10 mouse cellular contexts compared by ENCODE assay signal in the genomic region with DNA sequence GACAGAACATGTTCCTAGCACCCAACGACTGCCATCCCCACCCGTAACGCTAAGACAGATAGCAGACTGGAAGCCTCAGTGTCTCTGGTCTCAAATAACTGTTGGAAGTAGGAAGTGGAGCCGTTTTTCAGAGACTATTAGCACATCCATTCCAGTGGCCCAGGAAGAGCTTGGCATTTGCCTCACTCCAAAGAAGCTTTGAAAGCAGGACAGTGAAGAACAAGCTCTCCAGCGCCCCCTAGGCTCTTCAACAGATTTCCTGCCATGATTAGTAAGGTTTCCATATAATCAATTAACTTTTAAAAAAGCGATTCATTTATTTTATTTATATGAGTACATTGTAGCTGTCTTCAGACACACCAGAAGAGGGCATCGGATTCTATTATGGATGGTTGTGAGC. TPM values are rescaled to one million over a fixed set of nuclear protein-coding genes. Genes with fewer than 3 reads are reported as not detected.
DNase-seq lines count a peak whose midpoint lies in the region; ATAC-seq lines count a peak whose summit lies in the region.
"Had no signal": no experiment of that assay in that cellular context is flagged by ENCODE, and none has a peak within 500 bp of the region (broad histone marks: within the 10 kb centered on the region; RNA-seq: fewer than 3 reads in every experiment).

No protein-coding gene starts in this region.

- H3K27me3 ChIP-seq in neural tube, embryonic 15.5 days (replicated peaks), result no peaks in the 10 kb centered on the region
- H3K27me3 ChIP-seq in forebrain, embryonic 11.5 days (ENCODE audit: control insufficient read depth, insufficient read depth, low read length), result no peaks in the 10 kb centered on the region
- H3K27me3 ChIP-seq: liver, embryonic 15.5 days had no signal

- no peak overlapping the region for H3K27ac ChIP-seq in neural tube, embryonic 15.5 days (replicated peaks)
- H3K27ac ChIP-seq in forebrain, embryonic 11.5 days (ENCODE audit: low read depth, low read length), result no peak overlapping the region
- H3K27ac ChIP-seq: liver, embryonic 15.5 days had no signal

- 45% methylated on average over 7 of the region's 7 CpGs for WGBS in neural tube, embryonic 15.5 days
- WGBS in forebrain, embryonic 11.5 days, result 43% methylated on average over 7 of the region's 7 CpGs

- no peak overlapping the region for H3K9ac ChIP-seq in neural tube, embryonic 15.5 days (replicated peaks)
- H3K9ac ChIP-seq in forebrain, embryonic 11.5 days (ENCODE audit: low read length), result no peak overlapping the region
- H3K9ac ChIP-seq: liver, embryonic 15.5 days had no signal

- H3K36me3 ChIP-seq in neural tube, embryonic 15.5 days, result no peaks in the 10 kb centered on the region
- no peaks in the 10 kb centered on the region for H3K36me3 ChIP-seq in forebrain, embryonic 11.5 days (ENCODE audit: control insufficient read depth, insufficient read depth, low read length)
- H3K36me3 ChIP-seq: liver, embryonic 15.5 days had no signal

- intact Hi-C loops in left cerebral cortex, postnatal 36 days (cut with DNase I), result no loop called here

- no peak for ATAC-seq in neural tube, embryonic 15.5 days (ENCODE audit: low FRiP score)
- ATAC-seq in forebrain, embryonic 11.5 days (replicated peaks; ENCODE audit: low FRiP score), result no peak

- no peak overlapping the region for H3K4me2 ChIP-seq in neural tube, embryonic 15.5 days
- no peak overlapping the region for H3K4me2 ChIP-seq in forebrain, embryonic 11.5 days (ENCODE audit: low read depth, low read length, severe bottlenecking)
- H3K4me2 ChIP-seq: liver, embryonic 15.5 days had no signal

- peak; percentile 13 for DNase-seq in kidney, adult 9 months
- DNase-seq in kidney, postnatal 14 days, result no peak
- peak; percentile 80 for DNase-seq in ES-CJ7 (ENCODE audit: low read depth, low spot score)
- peak; percentile 38 for DNase-seq in adrenal gland, postnatal 10 days
- peak; percentile 34 for DNase-seq in kidney, postnatal 10 days
- DNase-seq in left cerebral cortex, postnatal 36 days (ENCODE audit: low spot score in 2 of 2), result no peak
- no peak for DNase-seq in forebrain, embryonic 11.5 days (ENCODE audit: low spot score)

- H3K4me1 ChIP-seq in neural tube, embryonic 15.5 days, result no peaks in the 10 kb centered on the region
- H3K4me1 ChIP-seq in forebrain, embryonic 11.5 days (replicated peaks; ENCODE audit: control insufficient read depth, insufficient read depth, low read length), result no peaks in the 10 kb centered on the region
- H3K4me1 ChIP-seq: liver, embryonic 15.5 days had no signal

- no peaks in the 10 kb centered on the region for H3K9me3 ChIP-seq in neural tube, embryonic 15.5 days (replicated peaks)
- H3K9me3 ChIP-seq in forebrain, embryonic 11.5 days (ENCODE audit: control insufficient read depth, low read length), result no peaks in the 10 kb centered on the region
- H3K9me3 ChIP-seq: liver, embryonic 15.5 days had no signal

- H3K4me3 ChIP-seq in neural tube, embryonic 15.5 days (replicated peaks), result no peak overlapping the region
- H3K4me3 ChIP-seq in forebrain, embryonic 11.5 days (ENCODE audit: low read depth, low read length), result no peak overlapping the region
- H3K4me3 ChIP-seq: erythroblast, embryonic 14.5 days; liver, embryonic 15.5 days had no signal

RNA-seq across cellular contexts. Expression of a gene that starts 28.6 kb away (rescaled TPM):
- 10 to 100 TPM; 10.1 to 11.7 TPM for total RNA-seq in adrenal gland, postnatal 10 days (2021)
- 100 to 1,000 TPM in 1 of 2 experiments, 10 to 100 TPM in 1; 89.0 to 108 TPM for total RNA-seq in left cerebral cortex, postnatal 36 days (2021)
- 1.9 and 2.7 TPM in 2 replicates for polyA plus RNA-seq in neural tube, embryonic 15.5 days (2015; fragmentation: Nextera tagmentation; extraction: Ambion mirVana)
- 0.39 and 0.45 TPM in 2 replicates for polyA plus RNA-seq in forebrain, embryonic 11.5 days (2014; fragmentation: Nextera tagmentation; extraction: Ambion mirVana)

RNA-seq across cellular contexts. Expression of a gene that starts 32.7 kb away (rescaled TPM):
- total RNA-seq in adrenal gland, postnatal 10 days (2021), result 10 to 100 TPM; 24.9 to 34.0 TPM
- 10 to 100 TPM; 17.6 to 19.5 TPM for total RNA-seq in left cerebral cortex, postnatal 36 days (2021)
- 33.2 and 34.2 TPM in 2 replicates for polyA plus RNA-seq in neural tube, embryonic 15.5 days (2015; fragmentation: Nextera tagmentation; extraction: Ambion mirVana)
- polyA plus RNA-seq in forebrain, embryonic 11.5 days (2014; fragmentation: Nextera tagmentation; extraction: Ambion mirVana), result 28.9 and 30.6 TPM in 2 replicates

Comparison
In these comparisons a context has a peak if more than half of its experiments do, and no peak if none do; other contexts are left out.
1. DNase-seq: peak in kidney, adult 9 months (single experiment), ES-CJ7 (single experiment), adrenal gland, postnatal 10 days (single experiment) and kidney, postnatal 10 days (single experiment); none in kidney, postnatal 14 days (single experiment), left cerebral cortex, postnatal 36 days (0 of 2) and forebrain, embryonic 11.5 days (single experiment).
2. RNA of a gene that starts 28.6 kb away (total RNA-seq): 89.0 to 108 TPM in left cerebral cortex, postnatal 36 days; 10.1 to 11.7 TPM in adrenal gland, postnatal 10 days; every median in the first group is over 4 times any median in the second.